Mouse (Mus musculus): Measurements from ENCODE around the gene Sobp.

DNA sequence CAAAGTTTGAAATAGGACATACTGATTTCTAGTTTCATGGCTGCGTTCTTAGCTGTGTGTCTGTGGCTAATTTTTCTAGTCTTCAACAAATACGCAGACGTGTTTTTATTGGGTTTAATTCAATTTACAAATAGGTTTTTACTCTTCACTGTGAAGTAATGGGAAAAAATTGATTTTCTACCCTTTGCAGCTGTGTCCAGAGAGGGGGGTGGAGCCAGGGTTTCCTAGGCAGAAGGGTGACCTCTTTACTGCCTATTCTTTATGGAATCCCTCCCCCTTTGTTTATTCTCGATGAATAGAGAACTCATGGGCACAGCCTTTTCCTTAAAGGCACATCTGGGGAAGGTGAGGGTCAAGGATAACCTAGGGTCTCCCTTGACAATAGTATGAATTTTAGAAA is 215.6 kb downstream of the Sobp start:
- TF ChIP-seq POLR2A (IDR thresholded peaks at IDR 0.05; ENCODE audit: control insufficient read depth, low read depth, low read length) (no peak), CTCF (IDR thresholded peaks at IDR 0.05; ENCODE audit: control insufficient read depth, insufficient read depth, insufficient replicate concordance, low read depth, low read length) (no peak)

All from testis, adult 2 months (tissue).